Mouse (Mus musculus): ENCODE data around the gene Tmem108.

DNA sequence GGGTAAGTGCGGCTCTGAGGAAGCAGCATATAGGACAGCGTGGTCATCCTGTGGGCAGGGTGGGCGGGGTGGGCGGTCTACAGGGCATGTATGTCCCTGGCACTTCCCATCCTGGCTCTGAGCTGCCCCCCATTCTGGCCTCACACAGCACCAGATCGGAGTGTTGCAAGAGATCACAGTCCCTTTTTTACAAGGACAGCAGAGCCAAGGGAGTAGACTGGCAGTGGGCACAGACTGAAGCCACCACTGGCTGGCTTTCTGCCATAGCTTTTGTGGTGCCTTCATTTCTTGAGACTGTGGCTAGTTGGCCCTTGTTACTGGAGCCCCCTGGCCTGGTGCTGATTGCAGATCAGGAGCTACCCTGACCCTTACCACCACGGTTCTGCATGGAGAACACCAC lies 275.4 kb downstream of the Tmem108 start:
- no peak for TF ChIP-seq CTCF (IDR thresholded peaks at IDR 0.05; ENCODE audit: borderline replicate concordance, control insufficient read depth, extremely low read depth, insufficient read depth, low read length, poor library complexity)
- TF ChIP-seq POLR2A (IDR thresholded peaks at IDR 0.05; ENCODE audit: control insufficient read depth, extremely low read depth, insufficient read depth, low read length, poor library complexity), result no peak

All from thymus, adult 2 months (tissue).